Comparison of ENCODE assay signal across 26 mouse cellular contexts in the genomic region with DNA sequence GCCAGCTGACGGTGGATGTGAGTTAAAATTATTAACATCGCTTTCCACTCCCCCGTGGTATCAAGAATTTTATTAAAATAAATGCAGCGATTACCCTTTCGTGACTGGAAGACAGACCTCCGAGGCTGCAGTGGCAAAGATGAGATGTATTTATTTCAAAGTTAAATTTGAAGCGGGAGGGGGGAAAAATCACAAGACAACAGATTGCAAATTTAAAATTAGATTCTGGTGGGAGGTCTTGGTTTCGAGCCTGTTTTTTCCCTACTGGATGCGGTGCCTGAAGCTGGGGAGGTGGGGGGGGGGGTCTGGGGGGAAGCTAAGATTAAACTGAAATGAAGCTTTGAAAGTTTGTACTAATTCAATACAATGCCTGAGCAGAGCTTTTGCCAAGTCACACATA.
"Had no signal": no experiment of that assay in that cellular context is flagged by ENCODE, and none has a peak within 500 bp of the region (broad histone marks: within the 10 kb centered on the region; RNA-seq: fewer than 3 reads in every experiment).

No protein-coding gene starts in this region.

- ATAC-seq: hindbrain, embryonic 16.5 days; intestine, embryonic 16.5 days; liver, embryonic 12.5 days had no signal

- DNase-seq: gastrocnemius, adult 2 months; gastrocnemius, postnatal 10 days; gastrocnemius, postnatal 25 days; heart, adult 18-20 months; heart, postnatal 10 days; heart, postnatal 4 days; kidney, adult 11 months; kidney, adult 2 months; kidney, adult 9 months; kidney, postnatal 14 days; kidney, postnatal 36 days; layer of hippocampus, postnatal 36 days; left cerebral cortex, postnatal 4 days had no signal

- H3K36me3 ChIP-seq: heart, embryonic 10.5 days; heart, embryonic 12.5 days; hindbrain, embryonic 12.5 days; kidney, embryonic 15.5 days; limb, embryonic 15.5 days; liver, embryonic 12.5 days had no signal

- H3K27me3 ChIP-seq: heart, embryonic 12.5 days; hindbrain, embryonic 12.5 days; kidney, embryonic 15.5 days; limb, embryonic 13.5 days; limb, embryonic 15.5 days; liver, embryonic 12.5 days had no signal

- H3K4me3 ChIP-seq: gastrocnemius, adult 2 months; heart, embryonic 10.5 days; heart, embryonic 12.5 days; hindbrain, embryonic 10.5 days; hindbrain, embryonic 12.5 days; kidney, embryonic 15.5 days; limb, embryonic 13.5 days; limb, embryonic 15.5 days; liver, embryonic 12.5 days had no signal

- H3K27ac ChIP-seq: gastrocnemius, adult 2 months; heart, embryonic 10.5 days; hindbrain, embryonic 12.5 days; hindbrain, embryonic 14.5 days; kidney, embryonic 15.5 days; kidney, postnatal 0 days; limb, embryonic 13.5 days; limb, embryonic 15.5 days; liver, embryonic 12.5 days; liver, embryonic 14.5 days had no signal

- H3K4me1 ChIP-seq: liver, embryonic 12.5 days had no signal

- H3K4me2 ChIP-seq: heart, embryonic 12.5 days; hindbrain, embryonic 12.5 days; hindbrain, embryonic 14.5 days; kidney, embryonic 15.5 days; limb, embryonic 13.5 days; limb, embryonic 15.5 days; liver, embryonic 12.5 days had no signal

- H3K9me3 ChIP-seq: heart, embryonic 10.5 days; heart, embryonic 12.5 days; hindbrain, embryonic 10.5 days; hindbrain, embryonic 12.5 days; kidney, embryonic 15.5 days; limb, embryonic 13.5 days; limb, embryonic 15.5 days; liver, embryonic 12.5 days had no signal

- H3K9ac ChIP-seq: heart, embryonic 12.5 days; hindbrain, embryonic 12.5 days; hindbrain, embryonic 14.5 days; kidney, embryonic 15.5 days; limb, embryonic 13.5 days; limb, embryonic 15.5 days; liver, embryonic 12.5 days; liver, embryonic 14.5 days had no signal
